Mouse (Mus musculus) heart, postnatal 10 days (tissue): ENCODE measurements around the gene Cpne4. TPM values are rescaled to one million over a fixed set of nuclear protein-coding genes. Genes with fewer than 3 reads are reported as not detected.

Experiments used
- DNase-seq, 2 experiments: peaks; one replicate each; pipeline ENCODE4 v3.0.0; 2021
- intact Hi-C: fragments of 180-260 bp; cut with DNase I; formaldehyde crosslinking; loops from one replicate; pipeline ENCODE4 v1.15.1; 2025
- total RNA-seq, 2 experiments: library from RNA; stranded (reverse); gene quantifications; 2 replicates each; pipeline ENCODE4 v1.2.3; 2021

Gene Cpne4
- total RNA-seq, 2 experiments from 2014 or later, result not detected

DNA sequence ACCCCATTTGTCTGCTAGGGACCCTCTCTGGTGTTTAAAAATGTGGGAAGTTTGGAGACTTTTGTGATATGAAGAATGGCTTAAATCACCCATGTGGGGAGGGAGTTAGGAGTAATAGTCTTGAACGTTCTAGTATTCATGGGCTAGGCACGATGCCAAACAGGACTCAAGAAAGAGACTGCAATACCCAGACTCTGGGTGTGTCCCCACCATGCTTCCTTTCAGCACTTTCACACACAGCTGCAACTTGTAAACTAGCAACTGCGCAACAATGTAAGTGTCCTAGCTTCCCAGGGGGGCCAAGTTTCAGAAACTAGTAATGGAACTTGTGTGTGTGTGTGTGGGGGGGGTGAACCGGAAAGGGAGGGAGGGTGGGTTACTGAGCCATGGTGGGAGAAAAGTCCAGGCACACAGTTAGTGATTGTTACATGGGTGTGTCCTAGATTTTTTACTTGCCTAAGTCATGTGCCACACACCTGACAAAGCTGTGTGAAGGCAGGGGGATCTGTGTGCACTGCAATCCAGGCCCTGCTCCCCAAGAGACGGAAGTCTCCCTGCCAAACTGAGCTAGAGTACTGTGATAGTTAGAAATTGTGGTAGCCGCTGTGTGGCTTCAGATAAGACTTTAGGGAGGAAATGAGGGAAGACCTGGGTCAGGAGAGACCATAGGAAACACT lies 307.3 kb downstream of the Cpne4 start:
- DNase-seq, result peak; percentile 18 to 23
- intact Hi-C loops, result no loop called here

- intact Hi-C loops, result no loop called here
- no peak for DNase-seq
Observed at GRCm38 (mm10) chr9:104865830-104866229, 318.7 kb downstream of the Cpne4 start.

DNA sequence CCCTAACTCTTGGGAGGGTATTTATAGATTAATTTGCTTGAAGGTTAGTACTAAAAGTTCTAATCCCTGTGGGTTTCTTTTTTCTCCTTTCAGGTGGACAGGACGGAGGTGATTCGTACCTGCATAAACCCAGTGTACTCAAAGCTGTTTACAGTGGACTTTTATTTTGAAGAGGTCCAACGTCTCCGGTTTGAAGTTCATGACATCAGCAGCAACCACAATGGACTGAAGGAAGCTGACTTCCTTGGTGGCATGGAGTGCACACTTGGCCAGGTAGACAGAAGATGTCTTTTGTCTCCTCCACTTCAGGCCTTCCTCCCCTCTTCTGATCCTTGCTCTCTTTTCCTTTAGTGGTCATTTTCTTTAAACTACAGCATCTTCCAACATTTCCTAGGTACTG lies 325.5 kb downstream of the Cpne4 start:
- DNase-seq, result no peak
- intact Hi-C loops, result no loop called here

DNA sequence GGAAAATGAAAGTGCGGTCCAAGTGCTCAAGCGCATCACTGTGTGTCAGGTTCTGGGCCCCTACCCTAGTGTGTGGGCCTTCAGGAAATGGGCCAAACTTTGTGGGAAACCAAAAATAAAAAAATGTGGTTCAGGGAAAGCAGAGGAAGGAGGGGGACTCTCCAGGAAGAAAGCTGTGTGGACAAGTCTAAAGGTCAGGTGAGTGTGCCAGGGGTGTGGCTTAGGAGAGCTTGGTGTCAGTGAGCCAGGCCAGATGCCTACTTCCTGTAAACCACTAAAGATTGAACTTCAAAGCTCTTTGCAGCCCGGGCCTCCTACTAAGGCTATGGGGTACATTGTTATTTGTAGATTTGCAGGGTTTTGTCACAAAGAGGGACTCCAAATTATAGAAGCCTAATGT lies 327.1 kb downstream of the Cpne4 start:
- intact Hi-C loops, result no loop called here
- no peak for DNase-seq

DNA sequence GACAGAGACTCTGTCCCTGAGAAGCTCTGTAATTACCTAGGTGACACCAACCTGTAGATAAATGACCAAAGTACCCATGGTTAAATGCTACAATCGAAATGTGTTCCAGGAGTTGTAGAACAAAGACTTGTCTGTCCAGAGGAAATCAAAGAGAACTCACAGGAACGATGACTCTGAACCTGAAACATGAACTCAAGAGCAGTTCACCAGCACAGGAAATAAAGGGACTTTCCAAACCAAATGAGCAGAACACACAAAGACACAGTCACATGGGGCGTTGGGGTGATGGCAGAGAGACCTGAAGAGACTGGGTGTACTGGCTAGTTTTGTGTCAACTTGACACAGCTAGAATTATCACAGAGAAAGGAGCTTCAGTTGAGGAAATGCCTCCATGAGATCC lies 329.9 kb downstream of the Cpne4 start:
- intact Hi-C loops, result no loop called here
- no peak for DNase-seq

GRCm38 (mm10) chr9:104878558-104878957 lies 331.5 kb downstream of the Cpne4 start:
- intact Hi-C loops, result no loop called here
- no peak for DNase-seq

DNA sequence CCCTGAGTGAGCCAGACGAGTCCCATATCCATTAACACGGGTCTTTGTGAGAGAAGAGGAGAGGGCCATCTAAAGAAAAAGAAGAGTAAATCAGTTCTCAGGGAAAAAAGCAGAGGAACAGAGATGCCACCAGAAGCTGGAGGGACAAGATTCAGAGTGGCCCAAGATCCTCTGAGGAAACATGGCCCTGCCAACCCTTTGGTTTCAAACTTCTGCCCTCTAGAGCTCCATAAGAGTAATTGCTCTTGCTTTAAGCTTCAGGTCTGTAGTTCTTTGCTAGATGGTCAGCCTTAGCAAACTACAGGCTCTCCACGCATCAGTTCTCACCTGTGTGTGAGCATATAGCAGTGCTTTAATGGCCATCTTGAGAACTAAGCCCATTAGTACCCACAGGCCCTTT lies 343.4 kb downstream of the Cpne4 start:
- intact Hi-C loops, result no loop called here

DNA sequence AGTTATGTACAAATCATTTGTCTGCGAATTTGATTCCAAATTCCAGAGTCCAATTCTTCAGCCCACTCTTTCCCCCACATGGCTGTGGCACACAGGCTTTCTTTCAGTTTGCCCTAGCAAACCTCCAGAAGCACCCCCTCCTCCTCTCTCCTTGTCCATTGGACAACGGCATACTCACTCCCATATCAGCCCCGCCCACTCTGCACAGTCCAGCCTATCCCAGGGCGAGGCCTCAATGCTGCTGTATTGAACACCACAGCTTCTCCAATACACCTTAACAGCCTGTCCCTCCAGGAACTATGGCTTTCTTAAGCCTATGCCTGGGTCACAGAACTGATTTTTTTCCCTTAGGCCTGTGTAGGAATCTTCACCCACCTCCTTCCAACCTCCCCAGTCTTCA lies 348.3 kb downstream of the Cpne4 start:
- no peak for DNase-seq
- intact Hi-C loops, result no loop called here

More for the DNA sequence above, 343.4 kb downstream of the Cpne4 start:
- DNase-seq, result no peak

GRCm38 (mm10) chr9:104901118-104901517 lies 354.0 kb downstream of the Cpne4 start:
- no peak for DNase-seq
- intact Hi-C loops, result no loop called here

DNA sequence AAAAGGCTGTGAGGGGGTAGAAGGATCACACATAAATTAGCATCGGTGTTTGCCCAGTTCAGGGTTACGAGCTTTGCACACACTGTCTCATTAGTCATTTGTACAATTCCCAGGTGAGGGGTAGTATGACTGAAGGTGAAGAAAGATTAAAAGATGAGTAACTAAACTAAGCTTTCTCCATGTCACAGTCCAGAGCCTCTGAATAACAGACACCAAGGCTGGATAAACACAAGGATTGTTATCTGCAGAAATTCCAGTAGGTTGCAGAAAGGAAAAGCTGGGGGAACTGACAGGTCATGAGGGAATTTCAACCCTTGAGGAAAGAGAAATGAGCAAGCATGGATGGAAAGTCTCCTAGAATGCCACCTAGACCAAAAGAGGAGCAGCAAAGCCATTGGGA lies 354.7 kb downstream of the Cpne4 start:
- intact Hi-C loops, result no loop called here
- no peak for DNase-seq

DNA sequence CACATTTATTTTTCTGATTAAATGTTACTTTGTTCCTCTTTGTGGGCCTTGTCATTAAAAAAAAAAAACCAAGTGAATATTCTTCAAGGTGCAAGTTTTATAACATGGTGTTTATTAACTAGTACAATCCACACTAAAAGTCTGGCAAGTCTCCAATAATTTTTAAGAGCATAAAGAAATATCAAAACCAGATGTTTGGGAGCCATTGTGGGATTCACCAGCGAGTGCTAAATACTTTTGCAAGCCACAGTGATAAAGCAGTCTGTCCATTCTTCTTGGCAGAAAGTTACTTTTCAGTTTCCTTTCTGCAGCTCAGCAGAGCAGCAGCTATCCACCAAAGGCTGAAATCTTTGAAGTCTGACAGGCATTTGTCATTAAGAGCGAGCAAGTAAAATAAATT lies 365.6 kb downstream of the Cpne4 start:
- intact Hi-C loops, result no loop called here
- no peak for DNase-seq

DNA sequence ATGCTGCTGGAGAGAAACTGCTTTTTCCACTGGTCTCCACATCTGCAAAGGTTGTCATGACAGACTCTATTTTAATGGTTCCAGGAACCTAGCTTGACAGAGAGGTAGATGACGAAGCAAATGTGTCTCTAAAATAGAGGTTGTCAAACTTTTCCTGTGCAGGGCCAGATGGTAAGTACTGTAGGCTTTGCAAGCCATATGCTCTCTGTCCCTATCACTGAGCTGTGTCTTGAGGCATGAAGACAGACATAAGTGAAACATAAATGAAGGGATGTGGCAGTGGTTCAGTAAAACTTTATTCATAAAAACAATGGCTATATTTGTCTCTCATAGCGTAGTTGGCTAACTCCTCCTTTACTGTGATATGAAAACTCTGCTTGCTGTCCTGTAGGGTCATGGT lies 366.2 kb downstream of the Cpne4 start:
- intact Hi-C loops, result no loop called here
- DNase-seq, result no peak

GRCm38 (mm10) chr9:104921197-104921596 lies 374.1 kb downstream of the Cpne4 start:
- DNase-seq, result no peak
- intact Hi-C loops, result no loop called here

GRCm38 (mm10) chr9:104922051-104922450 lies 375.0 kb downstream of the Cpne4 start:
- DNase-seq, result no peak
- intact Hi-C loops, result no loop called here

GRCm38 (mm10) chr9:104928806-104929205 lies 381.7 kb downstream of the Cpne4 start:
- DNase-seq, result no peak
- intact Hi-C loops, result no loop called here

- DNase-seq, result no peak
Observed at GRCm38 (mm10) chr9:104940389-104940788, 393.3 kb downstream of the Cpne4 start.

GRCm38 (mm10) chr9:104950551-104950950 lies 403.5 kb downstream of the Cpne4 start:
- intact Hi-C loops, result no loop called here
- peak in 1 of 2 experiments; percentile 2 for DNase-seq

More at GRCm38 (mm10) chr9:104940389-104940788, 393.3 kb downstream of the Cpne4 start:
- intact Hi-C loops, result no loop called here

GRCm38 (mm10) chr9:104952176-104952575 lies 405.1 kb downstream of the Cpne4 start:
- intact Hi-C loops, result no loop called here
- DNase-seq, result no peak

DNA sequence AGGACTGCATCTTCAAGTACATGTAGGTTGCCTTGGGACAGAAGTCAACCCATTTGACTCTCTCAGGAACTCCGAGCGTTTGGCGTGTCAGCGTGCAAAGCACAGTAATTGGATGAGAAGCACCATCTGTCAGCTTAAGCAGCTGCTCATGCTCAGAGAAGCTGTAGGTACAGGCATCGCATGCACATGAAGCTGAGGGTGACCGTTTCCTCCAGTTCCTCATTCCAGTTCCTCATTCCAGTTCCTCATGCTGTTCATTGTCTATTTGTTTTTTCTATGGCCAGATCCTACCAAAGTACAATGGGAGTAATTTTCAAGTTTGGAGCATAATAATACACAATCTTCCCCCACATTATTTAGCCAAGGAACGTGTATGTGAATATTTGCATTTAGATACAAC lies 425.7 kb downstream of the Cpne4 start:
- intact Hi-C loops, result no loop called here
- no peak for DNase-seq

DNA sequence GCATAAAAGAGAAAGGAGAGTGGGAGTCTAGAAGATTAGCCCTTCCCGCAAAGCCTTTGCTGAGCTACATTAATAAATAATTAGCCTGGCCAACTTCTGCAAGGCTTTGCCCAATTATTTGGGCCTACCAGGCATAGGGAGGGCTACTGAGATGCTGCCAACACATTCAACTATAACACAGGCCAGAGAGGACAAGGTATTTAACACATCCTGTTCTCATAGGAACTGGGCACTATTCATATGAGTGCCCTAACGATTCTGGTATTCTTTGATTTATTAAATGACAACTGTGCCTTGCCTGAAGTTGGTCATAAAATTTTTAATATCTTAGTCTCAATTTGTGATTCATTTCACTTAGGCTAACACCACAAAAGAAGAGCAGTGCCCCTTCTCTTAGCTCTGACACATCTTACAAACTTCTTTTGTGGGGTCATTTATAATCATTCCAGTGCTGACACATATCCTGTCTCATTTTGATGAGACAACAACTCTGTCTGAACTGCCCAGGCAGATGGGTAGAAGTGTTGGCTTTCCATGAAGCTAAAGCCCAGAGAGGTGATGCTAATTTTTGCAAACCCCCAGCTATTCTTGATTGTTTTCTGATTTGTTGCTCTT lies 435.0 kb downstream of the Cpne4 start:
- DNase-seq, result no peak
- intact Hi-C loops, result no loop called here

GRCm38 (mm10) chr9:104998225-104998624 lies 451.1 kb downstream of the Cpne4 start:
- DNase-seq, result peak; percentile 3 to 15
- intact Hi-C loops, result no loop called here

DNA sequence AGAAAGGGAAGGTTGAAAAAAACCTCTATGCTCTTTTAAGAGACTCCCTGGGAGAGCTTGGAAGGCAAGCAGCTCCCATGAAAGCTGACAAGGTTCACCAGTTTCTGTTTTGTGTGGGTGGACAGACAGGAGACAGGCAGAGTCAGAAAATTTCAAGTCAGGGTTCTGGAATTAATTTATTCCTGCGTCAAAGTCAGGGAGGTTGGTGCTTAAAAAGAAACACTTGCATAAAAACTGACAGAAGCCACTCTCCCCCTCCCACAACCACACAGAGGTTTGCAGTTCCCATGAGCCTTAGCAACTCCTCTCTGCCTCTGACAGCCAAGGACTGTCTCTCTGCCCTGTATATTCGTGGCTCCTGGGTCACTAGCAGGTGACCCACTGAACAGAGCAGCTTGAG lies 463.6 kb downstream of the Cpne4 start:
- intact Hi-C loops, result no loop called here
- DNase-seq, result no peak

DNA sequence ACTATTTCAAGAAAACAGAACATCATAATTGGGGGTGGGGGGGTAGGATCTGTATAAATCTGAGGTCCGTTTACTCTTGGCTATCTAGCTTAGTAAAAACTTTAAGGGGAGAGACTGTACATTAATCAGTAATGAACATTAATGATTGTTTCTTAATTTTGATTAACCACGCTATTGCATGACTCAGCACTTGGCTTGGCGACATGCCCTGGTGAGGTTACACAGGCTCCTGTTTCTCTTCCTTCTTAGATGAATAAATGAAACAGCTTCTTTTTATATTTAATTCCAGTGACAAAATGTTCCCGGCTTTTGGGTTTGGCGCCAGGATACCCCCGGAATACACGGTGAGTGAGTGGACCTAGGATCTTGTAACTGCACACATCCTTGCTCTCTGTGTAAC lies 471.1 kb downstream of the Cpne4 start:
- DNase-seq, result no peak
- intact Hi-C loops, result no loop called here
